Mouse (Mus musculus) spleen, adult 2 months (tissue): ENCODE results near the gene Hoxd3. TPM values are rescaled to one million over a fixed set of nuclear protein-coding genes. Genes with fewer than 3 reads are reported as not detected.
A peak's percentile ranks its signal among the peaks of the same experiment; 100 is the strongest.

Experiments used
- DNase-seq, 2 experiments: peaks; one replicate each; pipeline versions ENCODE4 v3.0.0 to v3.0.0-alpha.2; 2012 to 2021; ENCODE audit warnings: low spot score in 2 of 2, low read depth in 1 of 2
- H3K27ac ChIP-seq: fragments of 200-500 bp; 2 replicates; pipeline ENCODE4 v1.5.1; 2012; ENCODE audit warnings: low read length, inconsistent platforms; ENCODE audit not compliant: insufficient read depth
- H3K27me3 ChIP-seq: fragments of 200-500 bp; 2 replicates; pipeline ENCODE4 v1.6.1; 2012; ENCODE audit warnings: mild to moderate bottlenecking, moderate library complexity, low read length, inconsistent platforms; ENCODE audit not compliant: control insufficient read depth, insufficient read depth
- H3K36me3 ChIP-seq: fragments of 200-500 bp; 2 replicates; pipeline ENCODE4 v1.6.1; 2012; ENCODE audit warnings: mild to moderate bottlenecking, low read length, inconsistent platforms; ENCODE audit not compliant: control insufficient read depth, insufficient read depth
- H3K4me1 ChIP-seq: fragments of 200-500 bp; 2 replicates; pipeline ENCODE4 v1.6.1; 2011; ENCODE audit warnings: inconsistent platforms; ENCODE audit not compliant: control insufficient read depth, insufficient read depth, insufficient read length
- H3K4me3 ChIP-seq: fragments of 200-500 bp; 2 replicates; pipeline ENCODE4 v1.5.1; 2011; ENCODE audit warnings: mild to moderate bottlenecking, inconsistent platforms; ENCODE audit not compliant: insufficient read depth, insufficient read length; ENCODE audit errors: extremely low read depth
- CTCF ChIP-seq: fragments of 200-500 bp; IDR thresholded peaks from 2 replicates; pipeline ENCODE4 v1.5.1; 2011; ENCODE audit warnings: mild to moderate bottlenecking, inconsistent platforms; ENCODE audit not compliant: insufficient read depth, insufficient read length, insufficient replicate concordance; ENCODE audit errors: extremely low read depth
- POLR2A ChIP-seq: fragments of 200-500 bp; IDR thresholded peaks from 2 replicates; pipeline ENCODE4 v1.6.1; 2011; ENCODE audit warnings: low read depth, low read length, inconsistent platforms
- WGBS: fragments of 180-500 bp; shearing (Covaris S2); methylation state at CpG from one replicate; pipeline ENCODE4 v1.1.7; 2018; 5-methylcytosine and 5-hydroxymethylcytosine counted together
- polyA plus RNA-seq: library from polyadenylated mRNA; depleted of rRNA; stranded (reverse); fragments of >200 nt; gene quantifications from 2 replicates; pipeline ENCODE4 v1.2.3, GENCODE M21; 2012

The Hoxd3 gene
- polyA plus RNA-seq, 1 experiment = not detected

DNA sequence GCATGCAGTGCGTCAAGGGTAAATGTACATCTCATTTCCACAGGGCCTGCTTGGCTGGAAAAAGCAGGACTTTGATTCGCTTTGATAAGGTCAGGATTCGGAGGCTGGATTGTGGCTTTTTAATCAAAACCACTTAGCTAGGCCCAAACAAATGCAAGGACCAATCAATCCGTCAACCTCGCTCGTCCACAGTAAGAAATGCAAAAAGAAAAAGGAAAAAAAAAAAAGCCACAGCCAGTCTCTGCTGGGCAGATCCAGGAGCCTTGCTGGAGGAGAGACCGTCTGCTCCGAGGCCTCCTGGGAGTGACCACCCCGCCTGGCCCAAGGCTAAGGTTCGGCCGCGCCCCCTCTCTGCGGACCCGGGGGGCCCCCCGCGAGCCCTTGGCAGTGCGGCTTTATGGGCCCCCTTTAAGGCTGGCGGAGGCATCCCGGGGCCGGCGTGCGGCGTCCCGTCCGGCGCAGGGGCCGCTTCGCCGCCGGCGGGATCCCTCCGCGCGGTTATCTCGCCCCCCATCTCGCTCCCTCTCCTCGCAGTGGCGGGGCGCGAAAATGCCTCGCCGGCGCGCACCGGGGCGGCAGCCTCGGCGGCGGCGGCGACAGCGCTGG is 7.2 kb upstream of the Hoxd3 start, which contains the start of gene Hoxd8:
Gene Hoxd8 (plus strand): TSS at position 223 of the 606 bp plus-strand sequence.
- WGBS = 4% methylated on average over 51 of the region's 52 CpGs
- no peak for DNase-seq
- peaks cover 29% of the 10 kb centered on the region for H3K27me3 ChIP-seq

DNA sequence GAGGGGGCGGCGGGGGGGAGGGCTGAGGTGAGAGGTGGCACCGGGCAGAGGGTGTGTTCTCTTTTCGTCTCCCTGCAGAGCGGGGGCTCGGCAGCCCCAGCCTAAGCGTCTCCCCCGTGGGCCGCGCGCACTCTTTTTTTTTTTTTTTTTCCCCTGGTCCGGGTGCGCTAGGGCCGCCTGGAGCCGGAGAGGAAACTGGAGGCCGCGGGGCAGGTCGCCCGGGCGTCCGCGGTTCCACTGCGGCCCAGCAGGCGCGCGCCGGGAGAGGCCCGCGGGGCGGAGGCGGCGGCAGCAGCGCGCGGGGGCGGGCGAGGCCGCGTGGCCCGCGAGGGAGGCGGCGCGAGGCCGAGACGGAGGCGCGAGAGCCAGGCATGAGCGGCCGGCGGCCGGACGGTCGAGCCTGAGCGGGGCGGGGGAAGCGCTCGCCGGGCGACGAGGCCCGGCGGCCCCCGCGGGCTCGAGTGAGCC is 6.7 kb upstream of the Hoxd3 start:
- Histone ChIP-seq H3K27me3 (peaks cover 25% of the 10 kb centered on the region), H3K27ac (no peak overlapping the region), H3K4me3 (peak overlapping the region; percentile 18; the same call in 1 of the 2 replicates), H3K36me3 (no peaks in the 10 kb centered on the region), H3K4me1 (peaks cover 2% of the 10 kb centered on the region; the same call in 1 of the 2 replicates)
- no peak for TF ChIP-seq CTCF
- no peak for DNase-seq
- 2% methylated on average over 62 of the region's 66 CpGs for WGBS

More for the DNA sequence above, 7.2 kb upstream of the Hoxd3 start, which contains the start of gene Hoxd8:
- peaks cover 2% of the 10 kb centered on the region; the same call in 1 of the 2 replicates for H3K4me1 ChIP-seq
- H3K27ac ChIP-seq = no peak within 1 kb of the TSS
- no peaks in the 10 kb centered on the region for H3K36me3 ChIP-seq
- TF ChIP-seq CTCF (no peak), POLR2A (no peak)
- peak within 1 kb of the TSS; percentile 23; the same call in 1 of the 2 replicates for H3K4me3 ChIP-seq

DNA sequence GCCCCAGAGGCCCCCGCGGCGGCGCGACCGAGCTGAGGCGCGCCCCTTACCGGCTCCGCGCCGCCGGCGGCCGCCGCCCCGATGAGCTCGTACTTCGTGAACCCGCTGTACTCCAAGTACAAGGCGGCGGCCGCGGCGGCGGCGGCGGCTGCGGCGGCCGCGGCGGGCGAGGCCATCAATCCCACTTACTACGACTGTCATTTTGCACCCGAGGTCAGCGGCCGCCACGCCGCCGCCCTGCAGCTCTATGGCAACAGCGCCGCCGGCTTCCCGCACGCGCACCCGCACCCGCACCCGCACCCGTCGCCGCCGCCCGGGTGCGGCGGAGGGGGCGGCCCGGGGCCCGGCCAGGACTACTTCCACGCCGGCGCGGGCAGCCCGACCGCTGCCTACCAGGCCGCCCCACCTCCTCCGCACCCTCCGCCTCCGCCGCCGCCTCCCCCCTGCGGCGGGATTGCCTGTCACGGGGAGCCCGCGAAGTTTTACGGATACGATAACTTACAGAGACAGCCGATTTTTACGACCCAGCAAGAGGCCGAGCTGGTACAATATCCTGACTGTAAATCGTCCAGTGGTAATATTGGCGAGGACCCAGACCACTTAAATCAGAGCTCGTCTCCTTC is 6.1 kb upstream of the Hoxd3 start:
- no peak for DNase-seq
- Histone ChIP-seq H3K36me3 (no peaks in the 10 kb centered on the region), H3K4me3 (peak overlapping the region; percentile 23), H3K27me3 (peaks cover 25% of the 10 kb centered on the region), H3K27ac (no peak overlapping the region), H3K4me1 (peaks cover 2% of the 10 kb centered on the region; the same call in 1 of the 2 replicates)
- WGBS = 2% methylated on average over 47 of the region's 85 CpGs
- no peak for TF ChIP-seq POLR2A
- TF ChIP-seq CTCF = no peak

DNA sequence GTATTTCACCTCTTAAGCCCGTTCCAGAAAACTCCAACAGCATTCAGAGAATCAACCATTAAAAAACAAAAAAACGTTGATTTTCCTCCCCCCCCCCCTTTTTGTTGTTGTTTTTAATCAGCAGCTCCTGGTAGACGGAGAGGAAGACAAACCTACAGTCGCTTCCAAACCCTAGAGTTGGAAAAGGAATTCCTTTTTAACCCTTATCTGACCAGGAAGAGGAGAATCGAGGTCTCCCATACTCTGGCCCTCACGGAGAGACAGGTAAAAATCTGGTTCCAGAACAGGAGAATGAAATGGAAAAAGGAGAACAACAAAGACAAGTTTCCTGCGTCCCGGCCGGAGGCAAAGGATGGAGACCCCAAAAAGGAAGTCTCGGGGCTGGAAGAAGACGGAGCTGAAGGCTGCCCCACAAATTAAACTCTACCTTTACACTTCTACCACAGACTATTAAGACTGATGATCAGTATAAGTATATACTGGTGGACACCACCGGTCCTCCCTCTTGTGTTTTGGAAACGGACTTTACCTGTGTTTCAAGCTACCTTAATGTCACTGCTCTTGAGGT is 5.2 kb upstream of the Hoxd3 start:
- DNase-seq = no peak
- Histone ChIP-seq H3K4me1 (peaks cover 2% of the 10 kb centered on the region; the same call in 1 of the 2 replicates), H3K4me3 (no peak overlapping the region), H3K27ac (no peak overlapping the region), H3K27me3 (peaks cover 26% of the 10 kb centered on the region), H3K36me3 (no peaks in the 10 kb centered on the region)
- TF ChIP-seq CTCF = no peak
- no peak for TF ChIP-seq POLR2A
- 13% methylated on average over 13 of the region's 13 CpGs for WGBS

DNA sequence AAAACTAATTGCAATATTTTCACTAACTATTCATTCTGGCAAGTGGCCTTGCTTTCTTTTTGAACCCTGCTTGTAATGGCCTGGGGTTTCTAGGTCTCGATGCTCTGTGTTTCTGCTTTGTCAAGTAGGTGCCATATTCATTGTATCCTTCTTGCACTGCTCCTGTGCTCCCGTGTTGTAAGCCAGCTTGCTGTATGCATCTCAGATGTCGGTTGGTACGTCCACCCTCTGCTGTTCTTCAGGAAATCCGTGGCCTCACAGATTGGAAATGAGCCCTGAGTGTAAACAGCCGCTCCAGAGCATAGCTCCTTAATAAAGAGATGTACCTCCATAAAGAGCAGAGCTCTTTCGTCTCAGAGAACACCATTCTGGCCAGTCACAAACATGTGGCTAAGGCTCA is 4.1 kb upstream of the Hoxd3 start:
- TF ChIP-seq CTCF (no peak), POLR2A (no peak)
- H3K36me3 ChIP-seq = no peaks in the 10 kb centered on the region
- peaks cover 30% of the 10 kb centered on the region for H3K27me3 ChIP-seq
- H3K4me3 ChIP-seq = no peak overlapping the region
- H3K27ac ChIP-seq = no peak overlapping the region
- peaks cover 6% of the 10 kb centered on the region; the same call in 1 of the 2 replicates for H3K4me1 ChIP-seq
- no peak for DNase-seq
- 43% methylated on average over 7 of the region's 7 CpGs for WGBS

DNA sequence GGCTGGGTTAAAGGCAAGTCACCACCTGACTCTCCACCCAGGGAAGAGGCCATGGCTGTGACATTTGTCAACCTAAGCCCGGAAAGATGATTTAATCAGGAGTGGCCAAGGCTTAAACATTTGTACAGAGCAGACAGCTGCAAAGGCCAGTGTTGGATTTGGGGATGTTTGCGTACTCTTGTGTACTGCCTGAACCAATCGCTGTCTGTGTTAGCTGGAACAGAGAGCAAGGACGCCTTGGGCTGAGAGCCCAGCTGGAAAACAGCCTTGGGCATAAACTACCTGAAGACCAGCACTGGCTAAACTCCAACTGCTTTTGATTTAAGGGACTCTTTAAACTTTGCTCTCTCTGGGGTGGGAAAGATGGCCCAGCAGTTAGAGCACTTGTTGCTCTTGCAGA is 3.1 kb upstream of the Hoxd3 start:
- no peak for DNase-seq
- Histone ChIP-seq H3K36me3 (no peaks in the 10 kb centered on the region), H3K27ac (no peak overlapping the region), H3K27me3 (peaks cover 27% of the 10 kb centered on the region), H3K4me3 (no peak overlapping the region), H3K4me1 (peaks cover 6% of the 10 kb centered on the region; the same call in 1 of the 2 replicates)
- WGBS = 60% methylated on average over 4 of the region's 4 CpGs
- TF ChIP-seq POLR2A (no peak), CTCF (no peak)
